Mouse (Mus musculus) cerebellum, postnatal 25 days (tissue): ENCODE results near the gene Tmem273.

Experiments
- DNase-seq, 2 experiments: peaks; one replicate each; pipeline ENCODE4 v3.0.0; 2021; ENCODE audit warnings: mixed read lengths in 2 of 2

Gene Tmem273

DNA sequence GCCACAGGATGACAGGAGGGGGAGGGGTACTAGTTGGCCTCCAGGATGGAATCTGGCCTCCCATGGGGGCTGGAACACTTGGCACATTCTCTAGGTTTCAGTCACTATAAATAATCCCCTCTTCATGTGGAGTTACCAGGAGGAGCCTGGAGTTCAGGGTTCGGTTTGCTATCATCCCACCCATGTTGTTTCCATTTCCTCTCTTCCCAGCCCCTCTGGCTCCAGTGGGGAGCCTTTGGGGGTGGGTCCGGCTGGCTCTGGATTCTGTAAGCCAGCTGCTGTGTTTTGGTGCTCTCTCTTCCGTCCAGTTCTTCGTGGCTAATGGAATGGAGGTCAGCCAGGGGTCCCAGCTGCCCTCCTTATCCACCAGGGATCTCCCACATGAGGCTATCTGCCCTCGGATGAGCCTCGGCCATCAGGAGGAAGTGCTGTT, 75.4 kb downstream of the Tmem273 start:
- no peak for DNase-seq

DNA sequence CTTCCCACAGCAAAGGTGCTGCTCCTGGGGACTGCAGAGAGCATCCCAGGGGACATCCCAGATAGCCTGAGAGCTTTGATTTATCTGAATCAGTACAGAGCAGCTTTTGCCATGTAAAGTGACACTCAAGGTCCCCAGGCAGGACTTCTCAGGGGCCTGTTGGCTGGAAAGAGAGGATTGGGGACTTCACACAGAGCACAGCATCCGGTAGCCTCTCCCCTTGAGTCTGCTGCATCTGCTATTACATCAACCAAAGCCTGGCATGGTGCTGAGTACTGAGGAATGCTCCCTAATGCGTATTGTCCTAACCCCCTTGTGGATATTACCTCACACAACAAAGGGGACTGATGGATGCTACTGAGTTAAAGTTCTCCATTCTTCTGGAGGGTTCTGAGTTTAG, 75.9 kb downstream of the Tmem273 start:
- DNase-seq: no peak

DNA sequence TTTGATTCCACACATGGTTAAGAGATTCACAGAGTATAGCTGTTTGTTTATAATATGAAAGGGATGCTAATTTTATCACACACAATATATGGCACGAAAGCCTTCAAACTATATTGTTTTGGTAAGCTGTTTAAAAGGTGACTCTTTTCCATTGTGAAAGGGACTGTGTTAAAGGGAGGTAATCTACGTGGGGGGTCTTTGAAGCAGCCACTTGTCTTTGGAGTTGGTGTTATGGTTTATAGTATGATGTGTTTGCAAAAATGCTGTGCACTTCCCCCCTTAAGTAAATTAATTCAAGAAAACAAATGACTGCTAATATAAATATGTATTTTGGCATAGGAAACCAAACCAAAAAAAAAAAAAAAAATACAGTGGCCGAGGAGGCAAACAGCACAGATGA, 79.6 kb downstream of the Tmem273 start:
- DNase-seq: no peak
